Mouse (Mus musculus) CD8-positive naive resting alpha-beta T cell, adult 2 months (primary cell): ENCODE measurements around the gene Stat5b.
A peak's percentile ranks its signal among the peaks of the same experiment; 100 is the strongest.

ENCODE experiments used
- DNase-seq, 2 experiments: peaks; one replicate each; pipeline ENCODE4 v3.0.0; 2022; ENCODE audit warnings: low read depth in 2 of 2, low spot score in 2 of 2

Gene Stat5b

GRCm38 (mm10) chr11:100738066-100738604, 112.4 kb downstream of the Stat5b start, which contains the start of gene Rab5c:
Gene Rab5c (minus strand): TSS chr11:100738215.
- peak; percentile 97 to 99 for DNase-seq

- DNase-seq: no peak
Observed at GRCm38 (mm10) chr11:100737105-100737733, 113.3 kb downstream of the Stat5b start.

DNA sequence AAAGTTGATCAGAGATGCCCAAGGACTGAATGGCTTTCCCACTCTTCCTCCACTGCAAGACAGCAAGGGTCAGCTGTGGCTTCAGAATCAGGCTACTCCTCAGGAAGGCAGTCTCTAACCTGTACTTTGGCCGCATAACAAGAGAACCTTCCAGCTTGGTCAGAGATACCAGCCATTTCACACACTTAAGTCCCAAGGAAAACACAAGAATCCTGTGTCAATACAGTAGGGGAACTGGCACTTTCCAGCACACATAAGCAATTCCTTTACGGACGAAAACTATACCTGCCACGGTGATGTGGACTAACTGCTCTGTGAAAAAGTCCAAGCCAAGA, 113.8 kb downstream of the Stat5b start:
- DNase-seq: no peak

GRCm38 (mm10) chr11:100735954-100736745, 114.4 kb downstream of the Stat5b start:
- no peak for DNase-seq

GRCm38 (mm10) chr11:100735134-100735865, 115.2 kb downstream of the Stat5b start:
- no peak for DNase-seq
